Mouse (Mus musculus) kidney, adult 2 months (tissue): ENCODE measurements around the gene Zscan29.

ENCODE experiments used
- CTCF ChIP-seq: fragments of 200-500 bp; conservative IDR thresholded peaks from 2 replicates; pipeline ENCODE4 v1.5.1; 2011; ENCODE audit warnings: low read depth, mild to moderate bottlenecking, control low read depth, low read length, moderate library complexity, mixed read lengths; ENCODE audit not compliant: insufficient read depth, insufficient read length
- POLR2A ChIP-seq: fragments of 200-500 bp; IDR thresholded peaks from one replicate; pipeline ENCODE4 v1.6.1; 2011; ENCODE audit warnings: low read depth, low read length, control low read depth

- TF ChIP-seq POLR2A: no peak
- no peak for TF ChIP-seq CTCF
These were observed 33.4 kb upstream of the Zscan29 start for GRCm38 (mm10) chr2:121204276-121204675.
